Mouse (Mus musculus): ENCODE results near the gene Defb26.
A peak's percentile ranks its signal among the peaks of the same experiment; 100 is the strongest.

The Defb26 gene

GRCm38 (mm10) chr2:152464570-152465150 is 46.8 kb downstream of the Defb26 start, which contains the start of gene Defb23:
Gene Defb23, minus strand, starts transcription at chr2:152464620.
- no peak for DNase-seq (ENCODE audit: inconsistent ontology term)

GRCm38 (mm10) chr2:152459241-152459640 is 52.3 kb downstream of the Defb26 start:
- DNase-seq (ENCODE audit: inconsistent ontology term) = peak; percentile 51

Measured in Muller cell, postnatal 12 days (primary cell).